9 mouse cellular contexts compared by ENCODE assay signal in the genomic region with DNA sequence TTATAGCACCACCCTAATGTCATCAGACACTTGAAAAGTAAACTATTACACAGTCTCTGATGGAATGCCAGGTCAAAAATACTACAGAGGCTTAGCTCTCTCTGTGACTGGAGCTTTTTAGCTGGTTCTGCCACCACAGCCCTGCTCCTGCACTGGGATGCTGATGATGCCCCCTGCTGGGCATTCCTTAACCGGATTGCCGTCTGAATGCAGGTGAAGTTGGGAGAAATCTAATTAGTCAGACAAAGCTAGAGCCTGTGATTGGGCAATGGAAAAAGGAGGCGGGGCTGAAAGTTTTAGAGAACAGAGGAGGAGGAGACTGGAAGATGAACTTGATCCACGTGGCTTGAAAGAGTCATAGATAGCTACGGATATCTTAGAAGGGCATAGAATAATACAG. TPM values are rescaled to one million over a fixed set of nuclear protein-coding genes. Genes with fewer than 3 reads are reported as not detected.
DNase-seq lines count a peak whose midpoint lies in the region; ATAC-seq lines count a peak whose summit lies in the region.
"Had no signal": no experiment of that assay in that cellular context is flagged by ENCODE, and none has a peak within 500 bp of the region (broad histone marks: within the 10 kb centered on the region; RNA-seq: fewer than 3 reads in every experiment).

No protein-coding gene starts in this region.

- intact Hi-C loops in heart, postnatal 25 days (cut with DNase I): loop anchor here (2.0 kb wide), 1 partner anchor 250 kb away; no protein-coding TSS in a partner anchor
- intact Hi-C loops in left cerebral cortex, postnatal 4 days (cut with DNase I): no loop called here

- ATAC-seq in monocyte, adult 5-6 weeks (replicated peaks; ENCODE audit: insufficient number of reproducible peaks, low FRiP score, low TSS enrichment, poor library complexity, severe bottlenecking): no peak

- DNase-seq in left cerebral cortex, adult 18-20 months (ENCODE audit: low spot score in 2 of 2): peak; percentile 18 to 30
- no peak for DNase-seq in left cerebral cortex, adult 8-10 months (ENCODE audit: low spot score in 2 of 2)
- peak; percentile 71 for DNase-seq in NIH3T3 (ENCODE audit: low read depth)
- peak; percentile 77 for DNase-seq in embryo, embryonic 10.5 days (ENCODE audit: low spot score)
- peak; percentile 6 for DNase-seq in heart, postnatal 25 days (ENCODE audit: low spot score)
- peak; percentile 31 for DNase-seq in left cerebral cortex, postnatal 4 days
- peak; percentile 68 for DNase-seq in naive thymus-derived CD4-positive, alpha-beta T cell, adult 2 months (ENCODE audit: low read depth)

RNA-seq across cellular contexts. Expression of a gene that starts 13.7 kb away (rescaled TPM):
- total RNA-seq in left cerebral cortex, adult 18-20 months (2021): not detected
- total RNA-seq in left cerebral cortex, adult 8-10 months (2022): 1 to 10 TPM in 1 of 4 experiments, under 1 TPM in 2, not detected in 1; 0.57 to 1.0 (median 0.65) TPM
- total RNA-seq in heart, postnatal 25 days (2021): not detected
- total RNA-seq in left cerebral cortex, postnatal 4 days (2021): 1 to 10 TPM; 2.3 to 2.7 TPM
- total RNA-seq in monocyte, adult 5-6 weeks (2017): not detected in 3 replicates
- total RNA-seq: gastrocnemius, postnatal 4 days had no signal

RNA-seq across cellular contexts. Expression of a gene that starts 20.0 kb away (rescaled TPM):
- not detected for total RNA-seq in left cerebral cortex, adult 18-20 months (2021)
- total RNA-seq in left cerebral cortex, adult 8-10 months (2022): under 1 TPM in 1 of 4 experiments, not detected in 3; 0.33 TPM
- total RNA-seq in heart, postnatal 25 days (2021): not detected
- total RNA-seq in left cerebral cortex, postnatal 4 days (2021): 1 to 10 TPM in 1 of 2 experiments, under 1 TPM in 1; 0.99 to 1.1 TPM
- not detected in 3 replicates for total RNA-seq in monocyte, adult 5-6 weeks (2017)
- total RNA-seq: gastrocnemius, postnatal 4 days had no signal

RNA-seq across cellular contexts. Expression of a gene that starts 41.5 kb away (rescaled TPM):
- 10 to 100 TPM; 13.5 to 16.6 TPM for total RNA-seq in left cerebral cortex, adult 18-20 months (2021)
- 10 to 100 TPM; 11.5 to 16.4 (median 14.7) TPM for total RNA-seq in left cerebral cortex, adult 8-10 months (2022)
- total RNA-seq in heart, postnatal 25 days (2021): 1 to 10 TPM; 5.2 to 5.9 TPM
- 10 to 100 TPM; 19.1 to 25.5 TPM for total RNA-seq in left cerebral cortex, postnatal 4 days (2021)
- 18.8 to 22.9 TPM (median 21.2 TPM) in 3 replicates for total RNA-seq in monocyte, adult 5-6 weeks (2017)

RNA-seq across cellular contexts. Expression of a gene that starts 43.1 kb away (rescaled TPM):
- not detected for total RNA-seq in left cerebral cortex, adult 18-20 months (2021)
- not detected for total RNA-seq in left cerebral cortex, adult 8-10 months (2022)
- total RNA-seq in heart, postnatal 25 days (2021): not detected
- not detected for total RNA-seq in left cerebral cortex, postnatal 4 days (2021)
- 2.2 to 2.7 TPM (median 2.5 TPM) in 3 replicates for total RNA-seq in monocyte, adult 5-6 weeks (2017)
- total RNA-seq: gastrocnemius, postnatal 4 days had no signal

RNA-seq across cellular contexts. Expression of a gene that starts 46.6 kb away (rescaled TPM):
- not detected for total RNA-seq in left cerebral cortex, adult 18-20 months (2021)
- not detected for total RNA-seq in left cerebral cortex, adult 8-10 months (2022)
- not detected for total RNA-seq in heart, postnatal 25 days (2021)
- under 1 TPM in 1 of 2 experiments, not detected in 1; 0.30 TPM for total RNA-seq in left cerebral cortex, postnatal 4 days (2021)
- total RNA-seq in monocyte, adult 5-6 weeks (2017): 0.96 to 4.8 TPM (median 1.4 TPM) in 3 replicates

Comparison
In these comparisons a context has a peak if more than half of its experiments do, and no peak if none do; other contexts are left out.
1. DNase-seq: peak in left cerebral cortex, adult 18-20 months (2 of 2), NIH3T3 (single experiment), embryo, embryonic 10.5 days (single experiment), heart, postnatal 25 days (single experiment), left cerebral cortex, postnatal 4 days (single experiment) and naive thymus-derived CD4-positive, alpha-beta T cell, adult 2 months (single experiment); none in left cerebral cortex, adult 8-10 months (0 of 2).